Mouse (Mus musculus) liver, embryonic 11.5 days (tissue): Measurements from ENCODE around the gene Stradb. TPM values are rescaled to one million over a fixed set of nuclear protein-coding genes. Genes with fewer than 3 reads are reported as not detected.
"Not testable (repeated sequence)": the region's sequence is repeated elsewhere in the genome, so short reads cannot be mapped to it uniquely, and the experiment has no call there.

ENCODE experiments used
- ATAC-seq: fragments of 200-750 bp; cut with Nextera tagmentation; replicated peaks from 2 replicates; pipeline ENCODE4 v1.8.0; 2017; ENCODE audit warnings: moderate number of reproducible peaks, mild to moderate bottlenecking, moderate TSS enrichment, moderate library complexity; ENCODE audit not compliant: low FRiP score
- DNase-seq: peaks from one replicate; pipeline ENCODE4 v3.0.0-alpha.2; 2017; ENCODE audit warnings: low spot score
- H3K27ac ChIP-seq: fragments of 300-500 bp; sonication (generic); 2 replicates; pipeline ENCODE4 v1.5.1; 2014; ENCODE audit warnings: mild to moderate bottlenecking, low read depth, low read length, control low read depth
- H3K27me3 ChIP-seq: fragments of 300-500 bp; sonication (generic); replicated peaks from 2 replicates; pipeline ENCODE4 v1.6.1; 2014; ENCODE audit warnings: low read length, mixed read lengths; ENCODE audit not compliant: control insufficient read depth, insufficient read depth
- H3K36me3 ChIP-seq: fragments of 300-500 bp; sonication (generic); 2 replicates; pipeline ENCODE4 v1.6.1; 2014; ENCODE audit warnings: mild to moderate bottlenecking, low read length, moderate library complexity, mixed read lengths; ENCODE audit not compliant: control insufficient read depth, insufficient read depth
- H3K4me1 ChIP-seq: fragments of 300-500 bp; sonication (generic); replicated peaks from 2 replicates; pipeline ENCODE4 v1.6.1; 2014; ENCODE audit warnings: low read length, mixed read lengths; ENCODE audit not compliant: control insufficient read depth, insufficient read depth
- H3K4me2 ChIP-seq: fragments of 300-500 bp; sonication (generic); 2 replicates; pipeline ENCODE4 v1.6.1; 2014; ENCODE audit warnings: mild to moderate bottlenecking, control low read depth, moderate library complexity
- H3K4me3 ChIP-seq: fragments of 300-500 bp; sonication (generic); 2 replicates; pipeline ENCODE4 v1.5.1; 2014; ENCODE audit warnings: low read depth, low read length, control low read depth
- H3K9ac ChIP-seq: fragments of 300-500 bp; sonication (generic); 2 replicates; pipeline ENCODE4 v1.6.1; 2014; ENCODE audit warnings: low read depth, low read length, control low read depth
- H3K9me3 ChIP-seq: fragments of 300-500 bp; sonication (generic); 2 replicates; pipeline ENCODE4 v1.6.1; 2016; ENCODE audit warnings: low read length, inconsistent platforms, mixed read lengths; ENCODE audit not compliant: control insufficient read depth
- WGBS: fragments of 180-500 bp; shearing (Covaris S2); extraction: QIAGEN DNeasy Blood & Tissue Kit; methylation state at CpG from one replicate; pipeline ENCODE4 v1.1.7; 2014; 5-methylcytosine and 5-hydroxymethylcytosine counted together
- polyA plus RNA-seq: library from polyadenylated mRNA; unstranded; fragments of >200 nt; fragmentation: Nextera tagmentation; extraction: Ambion mirVana; gene quantifications from 2 replicates; pipeline ENCODE4 v1.2.1, GENCODE M21; 2014

Stradb gene
- polyA plus RNA-seq, 1 experiment from 2014 or later = 28.0 TPM

DNA sequence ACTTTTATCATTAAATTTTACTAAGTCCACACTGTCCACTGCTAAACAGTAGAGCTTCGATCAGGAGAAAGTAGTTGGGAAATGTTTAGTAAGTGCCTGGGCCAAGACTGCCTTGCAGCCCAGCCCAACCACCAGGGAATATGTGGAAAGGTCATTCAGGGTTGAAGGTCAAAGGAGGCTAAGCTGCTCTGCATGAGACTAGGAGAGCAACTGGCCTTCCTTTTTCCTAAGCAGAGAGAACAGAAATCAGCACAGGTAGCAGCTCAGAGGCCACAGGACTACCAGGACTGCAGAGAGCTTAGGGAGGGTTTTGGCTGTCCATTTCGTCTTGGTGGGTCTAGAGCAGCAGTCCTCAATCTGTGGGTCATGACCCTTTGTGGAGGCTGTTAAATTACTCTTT, 15.4 kb upstream of the Stradb start:
- H3K9me3 ChIP-seq = no peaks in the 10 kb centered on the region
- H3K27me3 ChIP-seq = no peaks in the 10 kb centered on the region
- no peak overlapping the region for H3K4me3 ChIP-seq
- no peak overlapping the region for H3K27ac ChIP-seq
- no peak for DNase-seq
- peaks cover 76% of the 10 kb centered on the region for H3K4me1 ChIP-seq
- no peak overlapping the region for H3K9ac ChIP-seq
- no peaks in the 10 kb centered on the region for H3K36me3 ChIP-seq
- ATAC-seq = no peak
- WGBS = 70% methylated on average over 2 of the region's 2 CpGs
- H3K4me2 ChIP-seq = no peak overlapping the region

DNA sequence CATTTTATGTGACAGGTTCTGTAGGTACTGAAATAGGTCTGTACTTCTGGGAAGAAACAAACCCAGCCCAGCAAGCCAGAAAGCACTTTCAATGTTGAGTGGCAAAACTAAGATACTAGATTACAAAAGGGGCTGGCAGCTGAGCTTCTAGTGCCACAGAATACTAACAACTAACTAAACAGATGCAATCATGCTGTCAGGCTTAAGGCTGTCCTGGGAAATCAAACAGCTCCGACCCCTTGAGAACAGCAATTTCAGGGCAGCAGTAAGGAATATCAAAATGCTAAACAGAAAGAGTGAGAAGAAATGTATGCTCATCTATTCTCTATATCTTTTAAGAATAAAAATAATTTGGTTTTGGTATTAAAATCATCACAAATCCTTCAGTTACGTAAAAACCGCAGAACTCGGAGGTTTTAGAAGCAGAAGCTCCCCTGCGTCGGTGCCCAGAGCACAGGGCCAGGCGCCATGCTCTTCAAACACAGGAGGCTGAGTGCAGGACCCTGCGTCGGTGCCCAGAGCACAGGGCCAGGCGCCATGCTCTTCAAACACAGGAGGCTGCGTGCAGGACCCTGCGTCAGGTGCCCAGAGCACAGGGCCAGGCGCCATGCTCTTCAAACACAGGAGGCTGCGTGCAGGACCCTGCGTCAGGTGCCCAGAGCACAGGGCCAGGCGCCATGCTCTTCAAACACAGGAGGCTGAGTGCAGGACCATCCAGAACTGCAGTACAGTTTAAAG, 14.4 kb upstream of the Stradb start:
- not testable (repeated sequence) for H3K36me3 ChIP-seq, H3K4me2 ChIP-seq, H3K9me3 ChIP-seq, H3K27ac ChIP-seq, ATAC-seq, DNase-seq, H3K27me3 ChIP-seq, H3K4me3 ChIP-seq, H3K9ac ChIP-seq
- 87% methylated on average over 16 of the region's 16 CpGs for WGBS
- H3K4me1 ChIP-seq = peaks cover 75% of the 10 kb centered on the region

- WGBS = 67% methylated on average over 2 of the region's 2 CpGs
- no peaks in the 10 kb centered on the region for H3K36me3 ChIP-seq
- no peaks in the 10 kb centered on the region for H3K27me3 ChIP-seq
- H3K9me3 ChIP-seq = no peaks in the 10 kb centered on the region
- peak overlapping the region; percentile 35; the same call in 1 of the 2 replicates for H3K27ac ChIP-seq
- H3K4me3 ChIP-seq = no peak overlapping the region
- peaks cover 75% of the 10 kb centered on the region for H3K4me1 ChIP-seq
- H3K4me2 ChIP-seq = no peak overlapping the region
- no peak overlapping the region for H3K9ac ChIP-seq
- ATAC-seq = no peak
- DNase-seq = no peak
Measured at GRCm38 (mm10) chr1:58959682-58960081, 13.6 kb upstream of the Stradb start.

DNA sequence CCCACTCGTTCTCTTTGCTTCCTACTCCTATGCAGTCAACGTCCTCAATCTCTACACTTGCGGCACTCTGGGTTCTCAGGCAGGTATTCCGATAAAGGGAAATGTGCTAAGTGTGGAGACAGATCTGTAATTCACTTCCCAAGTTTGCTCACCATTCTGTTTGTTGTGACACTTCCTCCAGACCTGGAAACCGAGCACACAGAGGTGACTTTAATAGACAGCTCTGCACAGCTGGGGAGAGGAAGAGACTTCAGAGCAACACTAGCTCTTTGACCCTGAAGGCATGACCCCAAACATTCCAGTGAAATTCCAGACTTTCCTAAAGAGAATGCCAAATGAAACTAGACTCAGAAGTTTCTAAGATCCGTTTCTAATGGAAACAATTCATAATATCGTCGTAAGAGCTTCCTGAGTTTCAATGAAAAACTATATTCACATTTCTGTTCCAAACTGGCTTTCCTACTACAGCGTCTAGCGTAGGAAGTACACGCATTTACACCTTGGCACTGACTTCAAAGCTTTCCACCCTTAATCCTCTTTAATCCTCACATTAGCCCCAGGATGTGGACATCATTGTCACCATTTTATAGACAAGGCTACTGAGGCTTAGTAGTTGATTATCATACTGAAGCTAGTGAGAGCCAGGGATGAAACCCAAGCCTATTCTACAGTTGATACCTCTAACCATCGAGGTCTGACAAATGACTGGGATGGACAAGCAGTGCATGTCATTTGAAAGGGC, 12.0 kb upstream of the Stradb start:
- Histone ChIP-seq H3K4me2 (peak overlapping the region; percentile 47), H3K4me3 (no peak overlapping the region), H3K36me3 (no peaks in the 10 kb centered on the region), H3K9me3 (no peaks in the 10 kb centered on the region), H3K27me3 (no peaks in the 10 kb centered on the region), H3K4me1 (peaks cover 62% of the 10 kb centered on the region), H3K27ac (peak overlapping the region; percentile 88), H3K9ac (peak overlapping the region; percentile 10; the same call in 1 of the 2 replicates)
- 67% methylated on average over 12 of the region's 12 CpGs for WGBS
- ATAC-seq (no peak), DNase-seq (no peak)

GRCm38 (mm10) chr1:58962418-58962817, 10.9 kb upstream of the Stradb start:
- peak overlapping the region; percentile 47 for H3K4me2 ChIP-seq
- DNase-seq = no peak
- 43% methylated on average over 5 of the region's 5 CpGs for WGBS
- no peak overlapping the region for H3K4me3 ChIP-seq
- peak overlapping the region; percentile 88 for H3K27ac ChIP-seq
- no peaks in the 10 kb centered on the region for H3K36me3 ChIP-seq
- H3K9me3 ChIP-seq = no peaks in the 10 kb centered on the region
- peak overlapping the region; percentile 44; the same call in 1 of the 2 replicates for H3K9ac ChIP-seq
- H3K27me3 ChIP-seq = no peaks in the 10 kb centered on the region
- peaks cover 63% of the 10 kb centered on the region for H3K4me1 ChIP-seq
- peak; percentile 89 for ATAC-seq

- Histone ChIP-seq H3K27ac (peak overlapping the region; percentile 88), H3K4me1 (peaks cover 62% of the 10 kb centered on the region), H3K27me3 (no peaks in the 10 kb centered on the region), H3K4me2 (peak overlapping the region; percentile 47), H3K4me3 (no peak overlapping the region), H3K36me3 (no peaks in the 10 kb centered on the region), H3K9me3 (no peaks in the 10 kb centered on the region), H3K9ac (peak overlapping the region; percentile 44; the same call in 1 of the 2 replicates)
- ATAC-seq (peak; percentile 48; the same call in 1 of the 2 replicates), DNase-seq (no peak)
Measured at GRCm38 (mm10) chr1:58962865-58963264, 10.5 kb upstream of the Stradb start.

GRCm38 (mm10) chr1:58967534-58967933, 5.8 kb upstream of the Stradb start:
- Histone ChIP-seq H3K4me1 (peaks cover 46% of the 10 kb centered on the region), H3K4me3 (no peak overlapping the region), H3K9me3 (no peaks in the 10 kb centered on the region), H3K9ac (no peak overlapping the region), H3K27ac (no peak overlapping the region), H3K4me2 (peak overlapping the region; percentile 32), H3K27me3 (no peaks in the 10 kb centered on the region), H3K36me3 (no peaks in the 10 kb centered on the region)
- ATAC-seq (no peak), DNase-seq (no peak)
- WGBS = 42% methylated on average over 4 of the region's 4 CpGs

- DNase-seq (no peak), ATAC-seq (no peak)
- Histone ChIP-seq H3K4me2 (peak overlapping the region; percentile 75), H3K4me3 (peak overlapping the region; percentile 92), H3K9me3 (no peaks in the 10 kb centered on the region), H3K36me3 (no peaks in the 10 kb centered on the region), H3K9ac (peak overlapping the region; percentile 59), H3K27ac (peak overlapping the region; percentile 63; the same call in 1 of the 2 replicates), H3K27me3 (no peaks in the 10 kb centered on the region), H3K4me1 (peaks cover 32% of the 10 kb centered on the region)
- 46% methylated on average over 5 of the region's 5 CpGs for WGBS
Measured at GRCm38 (mm10) chr1:58970054-58970453, 3.3 kb upstream of the Stradb start.
